Mouse (Mus musculus) brain, embryonic 14.5 days (tissue): Measurements from ENCODE around the gene Lins1.

Experiments used
- CTCF ChIP-seq: fragments of 200-500 bp; IDR thresholded peaks from 2 replicates; pipeline ENCODE4 v1.5.1; 2012; ENCODE audit warnings: inconsistent platforms, mild to moderate bottlenecking, moderate library complexity, borderline replicate concordance; ENCODE audit not compliant: insufficient read depth, insufficient read length; ENCODE audit errors: extremely low read depth
- POLR2A ChIP-seq: fragments of 200-500 bp; IDR thresholded peaks from 2 replicates; pipeline ENCODE4 v1.6.1; 2012; ENCODE audit warnings: mild to moderate bottlenecking, inconsistent platforms, borderline replicate concordance; ENCODE audit not compliant: poor library complexity, insufficient read depth, insufficient read length, severe bottlenecking; ENCODE audit errors: extremely low read depth

GRCm38 (mm10) chr7:66645736-66646135 lies 44.0 kb upstream of the Lins1 start:
- TF ChIP-seq CTCF (no peak), POLR2A (no peak)
